Mouse (Mus musculus) hindbrain, postnatal 0 days (tissue): ENCODE measurements at regions not wholly inside any gene's neighbourhood (a gene's known extent, or its start where the extent isn't known, plus 50 kb on each side); places are given as distances from the start of the nearest gene placed in this dataset.

Source experiments
- ATAC-seq: fragments of 200-750 bp; cut with Nextera tagmentation; 2 replicates; pipeline ENCODE4 v1.8.0; 2017; ENCODE audit warnings: mild to moderate bottlenecking, moderate TSS enrichment, moderate library complexity
- DNase-seq: peaks from one replicate; pipeline ENCODE4 v3.0.0-alpha.2; 2015; ENCODE audit warnings: low spot score
- H3K27ac ChIP-seq: fragments of 300-500 bp; sonication (generic); 2 replicates; pipeline ENCODE4 v1.5.1; 2014; ENCODE audit warnings: mild to moderate bottlenecking
- H3K27me3 ChIP-seq: fragments of 300-500 bp; sonication (generic); 2 replicates; pipeline ENCODE4 v1.6.1; 2014; ENCODE audit warnings: low read length, mixed read lengths; ENCODE audit not compliant: insufficient read depth
- H3K36me3 ChIP-seq: fragments of 300-500 bp; sonication (generic); 2 replicates; pipeline ENCODE4 v1.6.1; 2014; ENCODE audit warnings: low read length, mixed read lengths; ENCODE audit not compliant: insufficient read depth
- H3K4me1 ChIP-seq: fragments of 300-500 bp; sonication (generic); 2 replicates; pipeline ENCODE4 v1.6.1; 2014; ENCODE audit warnings: antibody characterized with exemption, low read length, mixed read lengths; ENCODE audit not compliant: insufficient read depth
- H3K4me2 ChIP-seq: fragments of 300-500 bp; sonication (generic); 2 replicates; pipeline ENCODE4 v1.6.1; 2014; ENCODE audit warnings: low read depth, mild to moderate bottlenecking, low read length, moderate library complexity, mixed read lengths
- H3K4me3 ChIP-seq: fragments of 300-500 bp; sonication (generic); 2 replicates; pipeline ENCODE4 v1.5.1; 2014; ENCODE audit warnings: low read length
- H3K9ac ChIP-seq: fragments of 300-500 bp; sonication (generic); replicated peaks from 2 replicates; pipeline ENCODE4 v1.6.1; 2014; ENCODE audit warnings: mild to moderate bottlenecking, low read length, moderate library complexity, mixed read lengths
- H3K9me3 ChIP-seq: fragments of 300-500 bp; sonication (generic); 2 replicates; pipeline ENCODE4 v1.6.1; 2016; ENCODE audit warnings: low read length, mixed read lengths
- CTCF ChIP-seq: IDR thresholded peaks from 2 replicates; pipeline ENCODE4 v1.5.1; 2016; ENCODE audit warnings: antibody characterized with exemption, control low read depth, low read depth
- WGBS: fragments of 180-500 bp; shearing (Covaris S2); extraction: QIAGEN DNeasy Blood & Tissue Kit; methylation state at CpG from one replicate; pipeline ENCODE4 v1.1.7; 2014; 5-methylcytosine and 5-hydroxymethylcytosine counted together

GRCm38 (mm10) chr16:30144818-30145464 is 80.8 kb downstream of the Hes1 start:
- Histone ChIP-seq H3K4me2 (peak overlapping the region; percentile 41), H3K27me3 (no peaks in the 10 kb centered on the region), H3K36me3 (no peaks in the 10 kb centered on the region), H3K4me3 (no peak overlapping the region), H3K9me3 (no peaks in the 10 kb centered on the region), H3K9ac (no peak overlapping the region), H3K27ac (no peak overlapping the region), H3K4me1 (peaks cover 6% of the 10 kb centered on the region; the same call in 1 of the 2 replicates)
- no peak for TF ChIP-seq CTCF
- WGBS: 21% methylated on average over 13 of the region's 13 CpGs
- DNase-seq (no peak), ATAC-seq (no peak)

GRCm38 (mm10) chr16:30145465-30146207 is 81.5 kb downstream of the Hes1 start:
- no peak overlapping the region for H3K9ac ChIP-seq

DNA sequence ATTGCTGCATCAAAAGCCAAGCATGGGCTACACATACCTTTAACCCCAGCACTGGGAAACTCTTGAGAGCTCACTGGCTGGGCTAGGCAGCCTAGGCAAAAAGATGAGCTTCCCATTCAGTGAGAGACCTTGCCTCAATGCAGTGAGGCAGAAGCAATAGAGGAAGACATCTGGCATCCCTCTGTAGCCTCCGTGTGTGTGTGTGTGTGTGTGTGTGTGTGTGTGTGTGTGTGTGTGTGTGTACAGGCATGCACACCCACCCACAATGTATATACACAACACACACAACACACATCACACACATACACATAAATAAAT is 82.0 kb downstream of the Hes1 start:
- Histone ChIP-seq H3K27me3 (no peaks in the 10 kb centered on the region), H3K4me1 (peaks cover 6% of the 10 kb centered on the region; the same call in 1 of the 2 replicates), H3K9me3 (no peaks in the 10 kb centered on the region), H3K9ac (no peak overlapping the region), H3K27ac (no peak overlapping the region), H3K36me3 (no peaks in the 10 kb centered on the region), H3K4me3 (no peak overlapping the region), H3K4me2 (no peak overlapping the region)
- ATAC-seq (0 out of 2 replicates have a peak, but pooled peaks have one; percentile 32), DNase-seq (no peak)
- no peak for TF ChIP-seq CTCF
- 17% methylated on average over 1 of the region's 1 CpGs for WGBS

More at GRCm38 (mm10) chr16:30145465-30146207, 81.5 kb downstream of the Hes1 start:
- H3K4me3 ChIP-seq: 0 out of 2 replicates have a peak overlapping the region, but pooled peaks have one; percentile 6
- peak; percentile 43; the same call in 1 of the 2 replicates for ATAC-seq
- no peaks in the 10 kb centered on the region for H3K9me3 ChIP-seq
- WGBS: 17% methylated on average over 16 of the region's 16 CpGs
- H3K27me3 ChIP-seq: no peaks in the 10 kb centered on the region
- no peak overlapping the region for H3K27ac ChIP-seq
- no peaks in the 10 kb centered on the region for H3K36me3 ChIP-seq
- peak overlapping the region; percentile 41 for H3K4me2 ChIP-seq
- peaks cover 6% of the 10 kb centered on the region; the same call in 1 of the 2 replicates for H3K4me1 ChIP-seq
- DNase-seq: peak; percentile 51
- TF ChIP-seq CTCF: no peak

GRCm38 (mm10) chr16:30147296-30147695 is 83.1 kb downstream of the Hes1 start:
- H3K4me3 ChIP-seq: no peak overlapping the region
- H3K27ac ChIP-seq: no peak overlapping the region
- no peaks in the 10 kb centered on the region for H3K9me3 ChIP-seq
- 83% methylated on average over 4 of the region's 4 CpGs for WGBS
- no peaks in the 10 kb centered on the region for H3K36me3 ChIP-seq
- no peaks in the 10 kb centered on the region for H3K27me3 ChIP-seq
- DNase-seq (no peak), ATAC-seq (no peak)
- no peak overlapping the region for H3K9ac ChIP-seq
- H3K4me2 ChIP-seq: no peak overlapping the region
- H3K4me1 ChIP-seq: peaks cover 6% of the 10 kb centered on the region; the same call in 1 of the 2 replicates
- TF ChIP-seq CTCF: no peak

- H3K4me1 ChIP-seq: peaks cover 9% of the 10 kb centered on the region; the same call in 1 of the 2 replicates
- H3K9ac ChIP-seq: no peak overlapping the region
- H3K27me3 ChIP-seq: no peaks in the 10 kb centered on the region
- 59% methylated on average over 3 of the region's 3 CpGs for WGBS
- DNase-seq (no peak), ATAC-seq (no peak)
- H3K27ac ChIP-seq: no peak overlapping the region
- H3K36me3 ChIP-seq: no peaks in the 10 kb centered on the region
- H3K9me3 ChIP-seq: no peaks in the 10 kb centered on the region
- no peak overlapping the region for H3K4me2 ChIP-seq
- no peak for TF ChIP-seq CTCF
- no peak overlapping the region for H3K4me3 ChIP-seq
Observed at GRCm38 (mm10) chr16:30151104-30151503, 86.9 kb downstream of the Hes1 start.

DNA sequence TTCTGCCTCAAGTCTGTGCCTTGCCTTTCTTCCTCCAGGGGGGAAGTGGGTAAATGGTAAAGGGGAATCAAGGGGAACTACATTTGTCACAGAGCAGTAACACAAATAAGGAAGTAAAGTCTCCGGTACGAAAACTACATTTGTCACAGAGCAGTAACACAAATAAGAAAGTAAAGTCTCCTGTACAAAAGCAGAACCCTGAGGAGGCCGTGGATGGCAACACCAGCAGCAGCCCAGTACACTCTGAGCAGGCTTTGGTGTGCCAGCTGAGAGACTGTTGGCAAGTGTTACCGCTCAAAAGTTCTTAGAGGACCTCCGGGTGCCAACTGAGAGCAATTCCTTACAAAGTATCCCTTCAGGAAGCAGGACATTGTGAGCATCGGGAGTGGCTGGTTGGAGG is 90.9 kb downstream of the Hes1 start:
- H3K36me3 ChIP-seq: no peaks in the 10 kb centered on the region
- 0 out of 2 replicates have a peak overlapping the region, but pooled peaks have one; percentile 3 for H3K4me2 ChIP-seq
- ATAC-seq: no peak
- peaks cover 9% of the 10 kb centered on the region; the same call in 1 of the 2 replicates for H3K4me1 ChIP-seq
- 18% methylated on average over 6 of the region's 6 CpGs for WGBS
- H3K27ac ChIP-seq: no peak overlapping the region; the same call in 1 of the 2 replicates
- no peak overlapping the region for H3K9ac ChIP-seq
- H3K4me3 ChIP-seq: no peak overlapping the region
- TF ChIP-seq CTCF: no peak
- H3K9me3 ChIP-seq: no peaks in the 10 kb centered on the region
- peak; percentile 63 for DNase-seq
- no peaks in the 10 kb centered on the region for H3K27me3 ChIP-seq
